Mouse (Mus musculus) G1E (cell line): ENCODE measurements around the gene Cilp. TPM values are rescaled to one million over a fixed set of nuclear protein-coding genes. Genes with fewer than 3 reads are reported as not detected.
"Not testable (repeated sequence)": the region's sequence is repeated elsewhere in the genome, so short reads cannot be mapped to it uniquely, and the experiment has no call there.

Source experiments
- ATAC-seq: 2 replicates; pipeline ENCODE4 v1.8.0; 2016; ENCODE audit warnings: mild to moderate bottlenecking; ENCODE audit not compliant: insufficient number of reproducible peaks, poor library complexity, low FRiP score, severe bottlenecking; ENCODE audit errors: extremely low read depth
- DNase-seq: peaks from one replicate; pipeline ENCODE4 v3.0.0; 2012; ENCODE audit warnings: low spot score
- H3K27me3 ChIP-seq: 2 replicates; pipeline ENCODE4 v1.6.1; 2012; ENCODE audit warnings: mild to moderate bottlenecking, low read length, inconsistent platforms; ENCODE audit not compliant: insufficient read depth
- H3K36me3 ChIP-seq: replicated peaks from 2 replicates; pipeline ENCODE3; 2012; ENCODE audit warnings: mild to moderate bottlenecking, inconsistent platforms
- H3K4me1 ChIP-seq: 2 replicates; pipeline ENCODE4 v1.6.1; 2012; ENCODE audit warnings: low read depth, low read length, inconsistent platforms, mixed read lengths; ENCODE audit not compliant: insufficient read depth
- H3K4me3 ChIP-seq: 2 replicates; pipeline ENCODE4 v1.5.1; 2012; ENCODE audit warnings: low read depth, mild to moderate bottlenecking, inconsistent platforms, low read length, moderate library complexity, mixed read lengths
- H3K9me3 ChIP-seq: replicated peaks from 2 replicates; pipeline ENCODE4 v1.6.1; 2012; ENCODE audit warnings: inconsistent platforms
- CTCF ChIP-seq: IDR thresholded peaks from 2 replicates; pipeline ENCODE4 v1.5.1; 2012; ENCODE audit warnings: low read depth, low read length, inconsistent platforms, mixed read lengths
- GATA1 ChIP-seq: IDR thresholded peaks from 2 replicates; pipeline ENCODE4 v1.6.1; 2012; ENCODE audit warnings: borderline replicate concordance, low read length, inconsistent platforms, mixed read lengths
- GATA2 ChIP-seq: IDR thresholded peaks from 2 replicates; pipeline ENCODE4 v1.6.1; 2012; ENCODE audit warnings: low read depth, low read length, inconsistent platforms, borderline replicate concordance
- POLR2AphosphoS5 ChIP-seq: IDR thresholded peaks from 2 replicates; pipeline ENCODE4 v1.6.1; 2012; ENCODE audit warnings: low read depth, low read length, inconsistent platforms; ENCODE audit not compliant: insufficient replicate concordance
- TAL1 ChIP-seq: conservative IDR thresholded peaks from 2 replicates; pipeline ENCODE4 v1.6.1; 2012; ENCODE audit warnings: low read depth, low read length, inconsistent platforms, mixed read lengths
- polyA plus RNA-seq: library from polyadenylated mRNA; stranded (reverse); fragments of >175 nt; gene quantifications from 2 replicates; pipeline ENCODE4 v1.2.3, GENCODE M21; 2012
- total RNA-seq, 2 experiments: library from RNA; stranded (forward) in 1 of 2; stranded (reverse) in 1 of 2; fragments of 200-1000 nt in 1 of 2; fragments of >200 nt in 1 of 2; fragmentation: Nextera tagmentation in 1 of 2; gene quantifications; 2 replicates each; pipeline ENCODE4 v1.2.3; 2014 to 2017

Cilp gene
- total RNA-seq (2014; fragmentation: Nextera tagmentation) (not detected in 2 replicates), total RNA-seq (2017) (under 0.01 TPM in 1 of 2 replicates, not detected in the other), polyA plus RNA-seq (not detected in 2 replicates)

- no peak for ATAC-seq
- no peak for DNase-seq
- Histone ChIP-seq H3K4me1 (no peaks in the 10 kb centered on the region), H3K36me3 (no peaks in the 10 kb centered on the region), H3K27me3 (peaks cover 51% of the 10 kb centered on the region), H3K4me3 (no peak within 1 kb of the TSS), H3K9me3 (no peaks in the 10 kb centered on the region)
- TF ChIP-seq CTCF (no peak), GATA1 (no peak), TAL1 (no peak), POLR2AphosphoS5 (no peak), GATA2 (no peak)
Measured at GRCm38 (mm10) chr9:65264959-65265358, at the start of gene Cilp. TSS of gene Cilp (plus strand) at chr9:65265180.

- Histone ChIP-seq H3K36me3 (peaks cover 13% of the 10 kb centered on the region), H3K9me3 (peaks cover 14% of the 10 kb centered on the region), H3K4me1 (peaks cover 65% of the 10 kb centered on the region), H3K4me3 (peak overlapping the region; percentile 79), H3K27me3 (no peaks in the 10 kb centered on the region)
- ATAC-seq (peak; percentile 68), DNase-seq (peak; percentile 87)
- TF ChIP-seq TAL1, result peak; percentile 94
- no peak for TF ChIP-seq GATA2
- no peak for TF ChIP-seq GATA1
- no peak for TF ChIP-seq CTCF
- TF ChIP-seq POLR2AphosphoS5, result no peak; the same call in 1 of the 2 replicates
Measured at GRCm38 (mm10) chr9:65215494-65216126, 49.4 kb upstream of the Cilp start.

- Histone ChIP-seq H3K36me3 (peaks cover 23% of the 10 kb centered on the region), H3K9me3 (peaks cover 14% of the 10 kb centered on the region), H3K4me3 (peak overlapping the region; percentile 36; the same call in 1 of the 2 replicates), H3K27me3 (no peaks in the 10 kb centered on the region), H3K4me1 (peaks cover 64% of the 10 kb centered on the region)
- ATAC-seq, result no peak
- TF ChIP-seq GATA2, result no peak
- no peak for TF ChIP-seq POLR2AphosphoS5
- TF ChIP-seq TAL1, result no peak
- TF ChIP-seq GATA1, result no peak
- no peak for TF ChIP-seq CTCF
- DNase-seq, result no peak
Measured at GRCm38 (mm10) chr9:65216972-65217371, 48.0 kb upstream of the Cilp start.

GRCm38 (mm10) chr9:65217661-65218060 is 47.3 kb upstream of the Cilp start:
- peak; percentile 50 for ATAC-seq
- DNase-seq, result no peak
- TF ChIP-seq POLR2AphosphoS5 (no peak), TAL1 (no peak), GATA1 (no peak), GATA2 (no peak), CTCF (no peak)
- H3K9me3 ChIP-seq, result peaks cover 14% of the 10 kb centered on the region
- H3K36me3 ChIP-seq, result peaks cover 29% of the 10 kb centered on the region
- H3K4me3 ChIP-seq, result peak overlapping the region; percentile 62; the same call in 1 of the 2 replicates
- H3K4me1 ChIP-seq, result peaks cover 68% of the 10 kb centered on the region
- H3K27me3 ChIP-seq, result no peaks in the 10 kb centered on the region

GRCm38 (mm10) chr9:65218916-65219315 is 46.1 kb upstream of the Cilp start:
- peaks cover 7% of the 10 kb centered on the region for H3K9me3 ChIP-seq
- no peak for ATAC-seq
- no peaks in the 10 kb centered on the region for H3K27me3 ChIP-seq
- DNase-seq, result no peak
- H3K4me3 ChIP-seq, result peak overlapping the region; percentile 38; the same call in 1 of the 2 replicates
- TF ChIP-seq GATA1, result no peak
- no peak for TF ChIP-seq TAL1
- no peak for TF ChIP-seq POLR2AphosphoS5
- TF ChIP-seq GATA2, result no peak
- H3K4me1 ChIP-seq, result peaks cover 76% of the 10 kb centered on the region
- peaks cover 42% of the 10 kb centered on the region for H3K36me3 ChIP-seq

- H3K9me3 ChIP-seq, H3K4me3 ChIP-seq, H3K27me3 ChIP-seq, DNase-seq, ATAC-seq: not testable (repeated sequence)
- H3K36me3 ChIP-seq, result peaks cover 49% of the 10 kb centered on the region
- peaks cover 76% of the 10 kb centered on the region for H3K4me1 ChIP-seq
Measured at GRCm38 (mm10) chr9:65220398-65220797, 44.6 kb upstream of the Cilp start.

- TF ChIP-seq CTCF, result no peak
- no peak for TF ChIP-seq POLR2AphosphoS5
- no peak for TF ChIP-seq GATA2
- TF ChIP-seq GATA1, result no peak
- no peak for TF ChIP-seq TAL1
- H3K27me3 ChIP-seq, result no peaks in the 10 kb centered on the region
- ATAC-seq (no peak), DNase-seq (no peak)
- H3K36me3 ChIP-seq, result peaks cover 76% of the 10 kb centered on the region
- no peaks in the 10 kb centered on the region for H3K9me3 ChIP-seq
- no peak overlapping the region for H3K4me3 ChIP-seq
- H3K4me1 ChIP-seq, result peaks cover 48% of the 10 kb centered on the region
Measured at GRCm38 (mm10) chr9:65223927-65224326, 41.1 kb upstream of the Cilp start.
